Mouse (Mus musculus) heart, postnatal 0 days (tissue): ENCODE measurements around the gene Txnip.

Experiments
- CTCF ChIP-seq: IDR thresholded peaks from 2 replicates; pipeline ENCODE4 v1.5.1; 2016; ENCODE audit warnings: antibody characterized with exemption, control low read depth, low read depth
- EP300 ChIP-seq: IDR thresholded peaks from 2 replicates; pipeline ENCODE4 v1.6.1; 2016; ENCODE audit warnings: antibody characterized with exemption, low read depth

- no peak for TF ChIP-seq EP300
- TF ChIP-seq CTCF = no peak
Observed at GRCm38 (mm10) chr3:96526013-96526762, 31.6 kb upstream of the Txnip start.
